Mouse (Mus musculus) embryonic facial prominence, embryonic 13.5 days (tissue): ENCODE data around the gene Ier5. TPM values are rescaled to one million over a fixed set of nuclear protein-coding genes. Genes with fewer than 3 reads are reported as not detected.

Source experiments
- ATAC-seq: fragments of 200-750 bp; cut with Nextera tagmentation; 2 replicates; pipeline ENCODE4 v1.8.0; 2017; ENCODE audit warnings: low read depth; ENCODE audit not compliant: insufficient number of reproducible peaks, insufficient read depth, low FRiP score, low TSS enrichment
- H3K27ac ChIP-seq: fragments of 300-500 bp; sonication (generic); 2 replicates; pipeline ENCODE4 v1.5.1; 2015; ENCODE audit warnings: moderate library complexity, mild to moderate bottlenecking, inconsistent platforms
- H3K27me3 ChIP-seq: fragments of 300-500 bp; sonication (generic); 2 replicates; pipeline ENCODE4 v1.6.1; 2015; ENCODE audit warnings: mild to moderate bottlenecking, inconsistent platforms
- H3K36me3 ChIP-seq: fragments of 300-500 bp; sonication (generic); 2 replicates; pipeline ENCODE4 v1.6.1; 2015; ENCODE audit warnings: mild to moderate bottlenecking, inconsistent platforms
- H3K4me1 ChIP-seq: fragments of 300-500 bp; sonication (generic); 2 replicates; pipeline ENCODE4 v1.6.1; 2015; ENCODE audit warnings: inconsistent platforms
- H3K4me2 ChIP-seq: fragments of 300-500 bp; sonication (generic); 2 replicates; pipeline ENCODE4 v1.6.1; 2015; ENCODE audit warnings: moderate library complexity, mild to moderate bottlenecking, inconsistent platforms
- H3K4me3 ChIP-seq: fragments of 300-500 bp; sonication (generic); 2 replicates; pipeline ENCODE4 v1.5.1; 2015; ENCODE audit warnings: mild to moderate bottlenecking, inconsistent platforms
- H3K9ac ChIP-seq: fragments of 300-500 bp; sonication (generic); 2 replicates; pipeline ENCODE4 v1.6.1; 2015; ENCODE audit warnings: mild to moderate bottlenecking, inconsistent platforms
- H3K9me3 ChIP-seq: fragments of 300-500 bp; sonication (generic); 2 replicates; pipeline ENCODE4 v1.6.1; 2016; ENCODE audit warnings: inconsistent platforms
- WGBS: fragments of 180-500 bp; shearing (Covaris S2); methylation state at CpG from one replicate; pipeline ENCODE4 v1.1.7; 2015; ENCODE audit warnings: mixed read lengths; 5-methylcytosine and 5-hydroxymethylcytosine counted together
- polyA plus RNA-seq: library from polyadenylated mRNA; unstranded; fragments of >200 nt; fragmentation: Nextera tagmentation; extraction: Ambion mirVana; gene quantifications from 2 replicates; pipeline ENCODE4 v1.2.1, GENCODE M21; 2015

Ier5 gene
- polyA plus RNA-seq, 1 experiment from 2014 or later: 9.2 TPM

DNA sequence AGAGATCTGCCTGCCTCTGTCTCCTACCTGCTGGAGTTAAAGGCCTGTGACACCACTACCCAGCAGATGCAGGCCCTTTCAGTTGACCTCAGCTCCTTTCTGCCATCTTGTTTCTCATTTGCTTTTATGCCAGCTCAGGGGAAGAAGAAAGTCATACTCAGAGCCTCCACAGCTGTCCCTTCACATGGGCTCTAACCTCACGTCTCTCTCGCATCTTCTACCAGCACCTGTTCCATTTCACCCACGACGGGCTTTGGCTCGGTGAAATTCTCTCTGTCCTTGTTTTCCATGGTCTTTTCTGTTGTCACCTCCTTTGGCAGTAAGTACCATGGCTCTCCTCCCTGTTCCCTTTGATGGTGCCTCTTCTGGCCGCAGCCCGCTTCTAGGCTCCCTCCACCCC lies 9.1 kb downstream of the Ier5 start:
- H3K4me2 ChIP-seq: no peak overlapping the region
- H3K9me3 ChIP-seq: no peaks in the 10 kb centered on the region
- WGBS: 89% methylated on average over 7 of the region's 7 CpGs
- H3K36me3 ChIP-seq: 0 out of 2 replicates have a peak, but pooled peaks cover 3% of the 10 kb centered on the region
- peak overlapping the region; percentile 17; the same call in 1 of the 2 replicates for H3K27ac ChIP-seq
- H3K9ac ChIP-seq: no peak overlapping the region
- H3K4me1 ChIP-seq: peaks cover 74% of the 10 kb centered on the region
- no peak for ATAC-seq
- no peak overlapping the region for H3K4me3 ChIP-seq
- no peaks in the 10 kb centered on the region for H3K27me3 ChIP-seq

DNA sequence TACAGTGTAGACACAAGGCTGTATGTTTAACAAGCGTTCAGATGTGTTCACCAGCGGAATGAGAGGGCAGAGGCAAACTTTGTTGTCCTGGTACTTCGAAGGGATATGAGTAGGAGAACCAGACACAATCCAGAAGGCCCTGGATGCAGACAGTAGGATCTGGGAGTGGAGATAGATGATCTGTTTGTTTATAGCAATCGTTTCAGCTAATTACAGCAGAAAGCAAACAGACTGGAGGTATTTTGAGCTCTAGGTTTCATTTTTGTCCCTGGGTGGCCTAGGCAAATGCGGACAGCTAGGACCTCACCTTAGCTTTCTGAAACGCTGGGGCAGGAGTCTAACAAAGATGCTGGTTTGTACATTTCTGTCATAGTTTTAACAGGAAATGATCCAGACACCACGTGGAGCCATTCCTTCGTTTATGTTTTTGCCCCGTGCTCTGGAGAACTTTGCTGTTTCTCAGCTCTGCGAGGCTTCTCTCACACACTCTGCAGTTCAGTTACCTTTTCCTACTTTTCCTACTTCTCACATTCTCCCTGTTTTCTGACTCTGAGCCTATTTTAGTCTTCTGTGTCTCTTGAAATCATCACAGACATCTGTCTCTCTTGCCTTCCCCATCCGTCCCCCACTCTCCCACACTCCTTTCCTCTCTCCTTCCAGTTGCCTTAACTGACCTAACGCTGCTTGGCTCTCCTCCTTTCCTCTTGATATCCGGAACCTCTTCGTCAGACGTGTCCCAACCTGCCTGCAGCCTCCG lies 10.4 kb downstream of the Ier5 start:
- no peak overlapping the region for H3K4me3 ChIP-seq
- H3K36me3 ChIP-seq: no peaks in the 10 kb centered on the region
- ATAC-seq: no peak
- H3K27ac ChIP-seq: peak overlapping the region; percentile 39; the same call in 1 of the 2 replicates
- H3K4me1 ChIP-seq: peaks cover 86% of the 10 kb centered on the region
- 42% methylated on average over 16 of the region's 16 CpGs for WGBS
- H3K27me3 ChIP-seq: no peaks in the 10 kb centered on the region
- no peak overlapping the region for H3K9ac ChIP-seq
- no peaks in the 10 kb centered on the region for H3K9me3 ChIP-seq
- H3K4me2 ChIP-seq: no peak overlapping the region

DNA sequence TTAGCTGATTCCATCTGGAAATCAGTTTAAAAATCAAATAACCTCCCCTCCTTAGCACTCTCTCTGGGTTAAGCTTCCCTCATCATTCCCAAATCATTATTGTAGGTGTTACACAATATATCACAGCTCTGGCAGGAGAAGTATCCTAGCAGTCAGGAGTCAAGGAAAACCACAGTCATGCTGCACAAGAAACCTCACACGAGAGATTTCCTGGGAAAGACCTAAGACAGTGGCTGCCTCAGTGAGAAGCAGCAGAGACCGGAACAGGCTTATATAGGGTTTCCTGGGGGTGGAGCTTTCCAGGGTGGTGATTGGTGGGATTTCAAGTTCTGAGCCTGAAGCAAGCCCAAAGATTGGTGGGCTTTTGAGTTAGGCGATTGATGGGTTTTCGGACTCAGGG lies 11.4 kb downstream of the Ier5 start:
- peaks cover 80% of the 10 kb centered on the region for H3K4me1 ChIP-seq
- no peaks in the 10 kb centered on the region for H3K36me3 ChIP-seq
- H3K9me3 ChIP-seq: no peaks in the 10 kb centered on the region
- H3K4me2 ChIP-seq: no peak overlapping the region
- H3K4me3 ChIP-seq: no peak overlapping the region
- 87% methylated on average over 4 of the region's 4 CpGs for WGBS
- no peaks in the 10 kb centered on the region for H3K27me3 ChIP-seq
- ATAC-seq: no peak
- no peak overlapping the region for H3K9ac ChIP-seq
- H3K27ac ChIP-seq: no peak overlapping the region

DNA sequence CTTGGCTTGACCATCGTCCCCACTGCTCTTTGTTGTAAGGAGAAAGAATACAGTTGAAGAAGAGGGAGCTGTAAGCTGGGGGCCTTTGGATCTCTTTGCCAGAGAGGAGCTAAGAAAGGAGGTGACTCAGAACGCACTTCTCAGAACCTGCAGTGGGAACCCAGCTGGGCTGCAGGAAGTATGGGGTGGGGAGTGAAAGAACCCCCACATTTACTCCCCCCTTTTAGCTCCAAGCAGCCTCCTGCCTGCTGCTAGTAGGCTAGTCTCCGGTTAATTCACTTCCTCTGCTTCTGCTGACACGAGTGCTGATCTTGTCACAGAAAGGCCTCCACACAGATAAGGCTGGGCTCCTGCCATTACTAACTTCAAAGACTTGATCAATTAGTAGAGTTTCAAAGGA lies 12.5 kb downstream of the Ier5 start:
- peaks cover 79% of the 10 kb centered on the region for H3K4me1 ChIP-seq
- WGBS: 14% methylated on average over 4 of the region's 4 CpGs
- H3K4me3 ChIP-seq: no peak overlapping the region
- peak overlapping the region; percentile 68 for H3K27ac ChIP-seq
- no peaks in the 10 kb centered on the region for H3K36me3 ChIP-seq
- H3K4me2 ChIP-seq: no peak overlapping the region
- H3K9ac ChIP-seq: 0 out of 2 replicates have a peak overlapping the region, but pooled peaks have one; percentile 4
- H3K9me3 ChIP-seq: no peaks in the 10 kb centered on the region
- no peak for ATAC-seq
- H3K27me3 ChIP-seq: no peaks in the 10 kb centered on the region

DNA sequence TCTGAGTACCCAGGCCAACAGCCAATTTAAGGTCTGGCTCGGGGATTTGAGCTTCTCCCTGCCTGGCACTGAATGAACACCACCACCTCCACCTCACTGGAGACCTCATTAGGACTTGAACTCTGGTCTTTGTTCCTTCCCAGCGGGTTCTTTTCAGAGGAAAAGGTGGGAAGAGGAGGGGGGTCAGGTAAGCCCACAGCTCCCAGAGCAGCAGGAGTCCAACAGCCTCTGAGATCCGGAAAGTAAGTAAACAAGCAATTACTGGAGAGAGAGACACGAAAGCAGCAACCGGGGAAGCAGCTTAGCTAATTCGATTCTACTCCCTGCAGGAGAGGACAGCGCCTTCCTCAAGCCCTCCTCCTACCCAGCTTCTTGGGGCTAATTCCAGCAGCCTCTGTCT lies 13.0 kb downstream of the Ier5 start:
- Histone ChIP-seq H3K27me3 (no peaks in the 10 kb centered on the region), H3K9ac (0 out of 2 replicates have a peak overlapping the region, but pooled peaks have one; percentile 4), H3K4me2 (no peak overlapping the region), H3K36me3 (no peaks in the 10 kb centered on the region), H3K4me3 (no peak overlapping the region), H3K9me3 (no peaks in the 10 kb centered on the region), H3K4me1 (peaks cover 79% of the 10 kb centered on the region), H3K27ac (peak overlapping the region; percentile 68)
- WGBS: 13% methylated on average over 7 of the region's 7 CpGs
- no peak for ATAC-seq

DNA sequence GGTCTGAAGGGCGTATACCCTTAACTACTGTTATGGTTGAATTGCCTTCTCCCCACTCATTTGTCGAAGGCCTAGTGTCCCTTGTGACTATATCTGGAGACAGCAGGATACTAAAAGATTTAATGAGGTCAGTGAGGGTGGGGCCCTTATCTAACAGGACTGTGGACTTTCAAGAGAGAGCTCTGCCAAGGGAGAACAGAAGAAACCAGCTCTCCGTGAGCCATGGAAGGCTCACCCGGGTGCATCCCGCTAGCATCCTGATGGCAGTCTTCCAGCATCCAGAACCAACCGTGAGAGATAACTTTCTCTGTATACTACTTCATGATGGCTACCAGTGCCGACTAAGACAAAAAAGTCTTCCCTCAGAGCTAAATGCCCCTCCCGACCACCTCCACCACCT lies 14.6 kb downstream of the Ier5 start:
- H3K27me3 ChIP-seq: no peaks in the 10 kb centered on the region
- no peak overlapping the region for H3K4me2 ChIP-seq
- 57% methylated on average over 8 of the region's 8 CpGs for WGBS
- H3K4me1 ChIP-seq: peaks cover 70% of the 10 kb centered on the region
- H3K36me3 ChIP-seq: no peaks in the 10 kb centered on the region
- no peak overlapping the region for H3K27ac ChIP-seq
- no peak for ATAC-seq
- H3K9me3 ChIP-seq: no peaks in the 10 kb centered on the region
- H3K9ac ChIP-seq: no peak overlapping the region
- H3K4me3 ChIP-seq: no peak overlapping the region

DNA sequence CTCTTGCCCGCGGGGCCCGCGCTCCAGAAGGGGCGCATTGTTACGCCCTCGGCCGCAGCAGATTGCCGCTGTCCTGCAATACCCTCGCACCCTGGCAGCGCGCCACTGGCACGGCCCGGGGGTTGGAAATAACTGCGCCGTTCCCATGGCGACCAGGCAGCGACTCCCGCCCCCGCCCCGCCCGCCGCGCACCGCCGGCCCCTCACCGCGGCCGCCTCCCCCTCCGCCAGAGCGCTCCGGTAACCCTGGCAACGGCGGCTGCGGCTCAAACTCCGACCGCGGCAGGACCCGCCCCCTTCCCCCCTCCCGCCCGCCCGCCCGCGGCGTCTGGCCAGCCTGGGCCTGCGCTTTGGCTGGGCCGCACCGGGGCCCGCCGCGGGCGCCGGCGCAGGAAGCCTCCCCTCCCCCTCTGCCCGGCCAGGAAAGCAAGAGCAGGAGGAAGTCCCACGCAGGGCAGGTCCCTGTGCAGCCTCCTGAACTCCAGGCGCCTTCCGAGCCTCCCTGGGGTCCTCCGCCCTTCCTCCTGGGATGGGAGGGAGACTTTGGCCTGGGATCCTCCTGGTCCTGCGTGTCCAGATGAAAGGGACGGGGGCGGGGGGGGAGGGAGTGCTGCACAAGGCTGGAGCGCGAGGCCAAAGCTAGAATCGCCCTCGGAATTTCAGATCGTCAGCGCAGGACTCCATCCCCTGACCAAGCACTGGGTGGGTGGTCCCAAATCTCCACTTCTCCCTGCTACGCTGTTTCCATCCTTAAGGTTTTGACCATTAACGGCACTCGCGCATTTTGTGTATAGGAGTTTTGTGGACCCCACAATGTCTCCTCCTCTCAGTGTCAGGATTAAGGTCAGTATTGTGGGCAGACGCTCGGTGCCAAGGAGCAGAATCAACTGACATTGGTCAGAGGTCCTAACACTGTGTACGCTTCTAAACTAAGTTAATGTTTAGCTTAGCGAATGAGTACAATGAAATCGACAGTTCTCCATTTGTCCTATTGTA lies 15.9 kb downstream of the Ier5 start:
- Histone ChIP-seq H3K27ac (peak overlapping the region; percentile 98), H3K9me3 (no peaks in the 10 kb centered on the region), H3K27me3 (no peaks in the 10 kb centered on the region), H3K9ac (peak overlapping the region; percentile 78), H3K4me1 (peaks cover 58% of the 10 kb centered on the region), H3K36me3 (no peaks in the 10 kb centered on the region), H3K4me3 (peak overlapping the region; percentile 51), H3K4me2 (peak overlapping the region; percentile 76)
- peak; percentile 93 for ATAC-seq
- under 1% methylated on average over 57 of the region's 77 CpGs for WGBS

DNA sequence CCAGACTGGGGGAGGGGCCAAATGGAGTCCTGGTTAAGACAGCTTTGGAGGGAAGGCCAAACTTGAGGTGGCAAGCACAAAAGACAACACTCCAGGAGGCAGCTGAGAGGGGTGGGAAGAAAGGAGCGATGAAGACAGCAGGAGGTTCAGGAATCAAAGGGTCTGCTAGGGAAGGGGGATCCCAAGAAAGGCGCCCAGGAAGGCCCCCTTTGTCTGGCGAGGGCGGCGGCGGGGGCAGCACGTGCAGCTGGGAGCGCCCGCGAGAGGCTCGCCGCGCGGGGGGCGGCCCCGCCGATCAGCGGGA lies 16.5 kb downstream of the Ier5 start:
- Histone ChIP-seq H3K4me2 (peak overlapping the region; percentile 76), H3K9me3 (no peaks in the 10 kb centered on the region), H3K4me3 (peak overlapping the region; percentile 51), H3K4me1 (peaks cover 58% of the 10 kb centered on the region), H3K9ac (peak overlapping the region; percentile 74), H3K36me3 (no peaks in the 10 kb centered on the region), H3K27ac (peak overlapping the region; percentile 98), H3K27me3 (no peaks in the 10 kb centered on the region)
- no peak; the same call in 1 of the 2 replicates for ATAC-seq
- WGBS: 0% methylated on average over 18 of the region's 18 CpGs

DNA sequence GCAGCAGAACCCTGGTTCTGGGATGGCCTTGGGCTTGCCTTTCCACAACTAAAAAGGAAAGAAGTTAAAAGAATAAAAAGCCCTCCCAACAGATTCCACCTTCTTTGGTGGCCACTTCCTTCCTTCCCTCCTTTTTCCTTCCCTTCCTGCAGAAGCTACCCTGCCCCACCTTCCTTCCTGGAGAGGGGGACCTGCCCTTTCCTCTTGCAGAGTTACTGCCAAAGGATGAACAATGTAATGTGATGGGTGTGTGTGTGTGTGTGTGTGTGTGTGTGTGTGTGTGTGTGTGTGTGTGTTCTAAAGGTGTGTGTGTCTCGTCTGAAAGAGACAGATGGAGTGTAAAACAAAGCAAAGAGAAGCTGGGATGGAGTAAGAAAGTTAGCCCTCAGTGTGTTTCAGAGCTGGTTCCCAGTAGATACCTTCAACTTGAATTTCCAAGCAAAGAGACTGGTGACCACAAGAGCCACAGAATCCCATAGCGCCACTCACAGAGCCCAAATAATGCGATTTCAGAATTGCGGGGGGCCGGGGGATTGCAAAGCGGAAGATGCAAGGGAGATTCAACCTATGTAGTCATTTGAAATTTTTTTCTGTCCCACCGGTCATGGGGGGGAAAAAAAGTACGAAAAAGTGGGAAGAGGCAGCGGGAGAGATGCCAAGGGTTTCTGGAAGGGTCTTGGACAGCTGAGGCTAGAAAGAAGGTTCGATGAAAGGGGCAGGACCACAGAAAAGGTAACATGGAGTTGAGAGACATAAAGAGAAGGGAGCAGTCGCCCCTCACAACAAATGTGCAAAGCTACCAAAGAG lies 17.1 kb downstream of the Ier5 start:
- Histone ChIP-seq H3K4me2 (peak overlapping the region; percentile 76), H3K27me3 (no peaks in the 10 kb centered on the region), H3K4me1 (peaks cover 58% of the 10 kb centered on the region), H3K9me3 (no peaks in the 10 kb centered on the region), H3K4me3 (peak overlapping the region; percentile 51), H3K9ac (peak overlapping the region; percentile 74), H3K36me3 (no peaks in the 10 kb centered on the region), H3K27ac (peak overlapping the region; percentile 98)
- no peak for ATAC-seq
- WGBS: 8% methylated on average over 11 of the region's 11 CpGs

DNA sequence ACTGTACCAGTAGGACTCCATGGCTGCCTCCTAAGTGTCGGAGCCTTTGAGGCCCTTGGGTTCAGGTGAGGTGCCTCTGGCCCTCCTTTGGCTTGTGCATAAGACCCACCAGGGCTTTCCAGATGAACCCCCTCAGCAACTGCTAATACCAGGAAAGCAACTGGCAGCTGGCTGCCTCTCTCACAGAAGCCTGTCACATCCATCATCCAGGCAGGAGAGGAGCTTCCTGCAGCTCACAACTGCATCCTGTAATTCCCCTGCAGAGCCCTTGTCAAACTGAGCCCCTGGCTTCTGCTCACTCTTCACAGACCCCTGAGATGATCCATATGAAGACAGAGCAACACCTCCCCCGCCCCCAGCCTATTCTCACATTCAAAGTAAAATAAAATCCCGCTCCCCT lies 21.8 kb downstream of the Ier5 start:
- Histone ChIP-seq H3K4me1 (peaks cover 46% of the 10 kb centered on the region), H3K27ac (no peak overlapping the region), H3K9ac (no peak overlapping the region), H3K9me3 (no peaks in the 10 kb centered on the region), H3K27me3 (no peaks in the 10 kb centered on the region), H3K4me3 (no peak overlapping the region), H3K4me2 (no peak overlapping the region), H3K36me3 (no peaks in the 10 kb centered on the region)
- no peak for ATAC-seq
- WGBS: 71% methylated on average over 3 of the region's 3 CpGs

DNA sequence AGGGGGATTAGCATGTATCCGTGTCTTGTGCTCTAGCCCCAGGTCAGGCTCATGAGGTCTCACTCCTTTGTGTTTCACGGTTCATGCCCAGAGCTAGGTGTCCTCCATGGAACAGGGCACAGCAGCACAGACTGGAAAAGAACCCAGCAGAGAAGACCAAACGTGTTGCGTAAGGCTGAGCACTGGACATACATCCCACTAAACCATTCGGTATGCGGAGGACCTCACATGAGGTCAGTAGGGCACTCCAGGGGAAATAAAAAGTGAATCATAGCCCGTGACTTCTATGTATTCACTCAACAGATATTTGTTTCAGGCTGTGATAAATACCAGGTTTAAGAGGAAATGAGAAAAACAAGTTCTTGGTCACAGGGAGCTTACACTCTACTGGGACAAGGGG lies 23.6 kb downstream of the Ier5 start:
- Histone ChIP-seq H3K36me3 (no peaks in the 10 kb centered on the region), H3K27me3 (no peaks in the 10 kb centered on the region), H3K4me1 (peaks cover 49% of the 10 kb centered on the region), H3K4me2 (no peak overlapping the region), H3K9me3 (no peaks in the 10 kb centered on the region), H3K4me3 (no peak overlapping the region), H3K9ac (no peak overlapping the region), H3K27ac (no peak overlapping the region)
- no peak for ATAC-seq
- WGBS: 84% methylated on average over 7 of the region's 7 CpGs
